Mouse (Mus musculus) midbrain, embryonic 11.5 days (tissue): Measurements from ENCODE around the gene Tfb1m. TPM values are rescaled to one million over a fixed set of nuclear protein-coding genes. Genes with fewer than 3 reads are reported as not detected.

Source experiments
- ATAC-seq: fragments of 200-750 bp; cut with Nextera tagmentation; 2 replicates; pipeline ENCODE4 v1.8.0; 2017; ENCODE audit warnings: moderate TSS enrichment, moderate library complexity; ENCODE audit not compliant: low FRiP score
- DNase-seq: peaks from one replicate; pipeline ENCODE4 v3.0.0; 2015; ENCODE audit warnings: low spot score; ENCODE audit errors: missing footprints
- H3K27ac ChIP-seq: fragments of 300-500 bp; sonication (generic); 2 replicates; pipeline ENCODE4 v1.5.1; 2014; ENCODE audit warnings: low read depth, low read length
- H3K27me3 ChIP-seq: fragments of 300-500 bp; sonication (generic); 2 replicates; pipeline ENCODE4 v1.6.1; 2014; ENCODE audit warnings: mild to moderate bottlenecking, low read length, moderate library complexity, mixed read lengths; ENCODE audit not compliant: control insufficient read depth, insufficient read depth
- H3K36me3 ChIP-seq: fragments of 300-500 bp; sonication (generic); 2 replicates; pipeline ENCODE4 v1.6.1; 2014; ENCODE audit warnings: mild to moderate bottlenecking, low read length, moderate library complexity, mixed read lengths; ENCODE audit not compliant: control insufficient read depth, insufficient read depth
- H3K4me1 ChIP-seq: fragments of 300-500 bp; sonication (generic); 2 replicates; pipeline ENCODE4 v1.6.1; 2014; ENCODE audit warnings: low read length; ENCODE audit not compliant: control insufficient read depth, insufficient read depth
- H3K4me2 ChIP-seq: fragments of 300-500 bp; sonication (generic); 2 replicates; pipeline ENCODE4 v1.6.1; 2014; ENCODE audit warnings: mild to moderate bottlenecking, moderate library complexity
- H3K4me3 ChIP-seq: fragments of 300-500 bp; sonication (generic); 2 replicates; pipeline ENCODE4 v1.5.1; 2014; ENCODE audit warnings: low read depth, low read length
- H3K9ac ChIP-seq: fragments of 300-500 bp; sonication (generic); 2 replicates; pipeline ENCODE4 v1.6.1; 2014; ENCODE audit warnings: low read length
- H3K9me3 ChIP-seq: fragments of 300-500 bp; sonication (generic); 2 replicates; pipeline ENCODE4 v1.6.1; 2016; ENCODE audit warnings: low read length; ENCODE audit not compliant: control insufficient read depth
- WGBS: fragments of 180-500 bp; shearing (Covaris S2); extraction: QIAGEN DNeasy Blood & Tissue Kit; methylation state at CpG from one replicate; pipeline ENCODE4 v1.1.7; 2014; 5-methylcytosine and 5-hydroxymethylcytosine counted together
- polyA plus RNA-seq: library from polyadenylated mRNA; unstranded; fragments of >200 nt; fragmentation: Nextera tagmentation; extraction: Ambion mirVana; gene quantifications from 2 replicates; pipeline ENCODE4 v1.2.1, GENCODE M21; 2014

Tfb1m gene
- polyA plus RNA-seq, 1 experiment from 2014 or later = 22.3 TPM

DNA sequence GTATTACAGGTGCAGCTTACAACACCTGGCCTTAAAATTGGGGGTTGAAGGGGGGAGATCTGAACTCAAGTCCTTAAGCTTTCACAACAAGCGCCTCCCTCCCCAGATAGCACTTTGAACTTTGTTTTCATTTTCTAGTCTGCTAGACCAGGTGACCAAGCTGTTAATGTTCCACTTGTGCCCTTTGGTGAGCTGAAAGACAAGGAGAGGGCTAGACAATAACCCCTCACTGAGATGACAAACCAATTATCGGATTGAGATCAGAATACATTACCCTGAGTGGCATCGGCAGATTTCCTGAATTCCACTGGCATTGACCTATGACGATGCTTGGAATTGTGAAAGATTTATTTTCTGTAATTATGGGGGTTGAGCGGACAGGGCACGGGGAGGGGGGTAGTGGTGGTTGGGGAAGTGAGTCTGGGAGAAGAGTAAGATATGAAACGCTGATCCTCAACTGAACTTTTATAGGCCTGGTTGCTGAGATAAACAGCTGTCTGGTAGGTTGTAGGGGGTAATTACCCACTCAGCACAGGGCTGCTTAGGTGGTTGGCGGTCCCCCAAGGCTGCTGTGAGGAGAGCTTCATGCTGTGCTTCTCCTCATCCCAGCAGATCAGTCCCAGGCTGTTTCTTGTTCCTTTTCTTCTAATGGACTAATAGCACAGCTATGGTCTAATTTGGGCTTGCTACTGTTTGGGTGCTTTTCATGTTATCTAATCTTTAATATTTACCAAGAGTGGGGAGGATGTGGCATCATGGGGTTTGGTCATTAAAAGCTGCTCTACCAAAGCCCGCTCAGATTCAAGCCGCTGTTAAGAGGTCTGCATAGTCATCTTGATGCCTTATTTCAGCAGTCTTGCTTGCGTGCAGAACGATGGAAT is 69.6 kb downstream of the Tfb1m start:
- ATAC-seq (no peak), DNase-seq (peak; percentile 41)
- Histone ChIP-seq H3K4me3 (no peak overlapping the region), H3K4me2 (no peak overlapping the region), H3K27me3 (no peaks in the 10 kb centered on the region), H3K4me1 (no peaks in the 10 kb centered on the region), H3K9ac (no peak overlapping the region), H3K9me3 (no peaks in the 10 kb centered on the region), H3K36me3 (no peaks in the 10 kb centered on the region), H3K27ac (no peak overlapping the region)
- 81% methylated on average over 12 of the region's 12 CpGs for WGBS

DNA sequence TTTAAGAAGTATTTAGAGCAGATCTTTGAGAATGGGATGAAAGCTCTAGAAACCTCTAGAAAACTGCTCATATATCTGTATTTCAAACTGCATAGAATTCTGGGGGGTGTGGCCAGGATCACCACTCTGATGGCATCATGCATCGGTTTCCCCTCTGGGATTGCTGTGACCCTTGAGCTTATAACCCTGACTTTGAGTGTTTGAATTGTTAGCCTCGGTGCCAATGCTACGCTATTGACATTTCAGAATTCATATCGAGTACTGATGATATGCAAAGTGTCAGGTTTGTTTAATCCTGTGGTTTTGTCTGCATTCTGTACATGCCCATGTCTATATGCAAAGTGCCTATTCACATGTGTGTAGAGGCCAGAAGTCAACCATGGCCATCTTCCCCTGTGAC is 70.4 kb downstream of the Tfb1m start:
- peak; percentile 61 for DNase-seq
- Histone ChIP-seq H3K36me3 (no peaks in the 10 kb centered on the region), H3K9ac (no peak overlapping the region), H3K9me3 (no peaks in the 10 kb centered on the region), H3K4me2 (no peak overlapping the region), H3K27me3 (no peaks in the 10 kb centered on the region), H3K4me1 (no peaks in the 10 kb centered on the region), H3K27ac (no peak overlapping the region), H3K4me3 (no peak overlapping the region)
- WGBS = 92% methylated on average over 4 of the region's 4 CpGs
- ATAC-seq = no peak

DNA sequence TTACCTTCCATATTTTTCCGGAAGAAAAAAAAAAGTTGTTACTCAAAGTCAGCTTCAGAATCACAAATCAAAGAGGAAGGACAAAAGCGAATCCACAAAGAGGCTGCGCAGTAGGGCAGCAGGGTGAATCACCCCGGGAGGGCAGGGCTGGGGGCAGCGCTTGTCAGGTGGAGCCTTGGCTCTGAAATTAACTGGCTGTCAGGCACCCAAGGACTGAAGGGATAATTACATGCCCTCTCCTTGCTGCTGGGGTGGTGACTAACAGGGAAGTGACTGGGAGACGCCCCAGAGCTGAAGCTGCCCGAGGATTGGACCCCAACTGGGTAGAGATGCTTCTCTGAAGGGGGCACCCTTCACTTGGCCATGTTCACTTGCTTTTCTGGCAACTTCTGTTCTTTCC is 71.7 kb downstream of the Tfb1m start:
- Histone ChIP-seq H3K4me3 (no peak overlapping the region), H3K27me3 (no peaks in the 10 kb centered on the region), H3K9me3 (no peaks in the 10 kb centered on the region), H3K27ac (no peak overlapping the region), H3K4me2 (no peak overlapping the region), H3K9ac (no peak overlapping the region), H3K4me1 (no peaks in the 10 kb centered on the region), H3K36me3 (no peaks in the 10 kb centered on the region)
- DNase-seq (peak; percentile 26), ATAC-seq (no peak)
- WGBS = 78% methylated on average over 7 of the region's 7 CpGs

DNA sequence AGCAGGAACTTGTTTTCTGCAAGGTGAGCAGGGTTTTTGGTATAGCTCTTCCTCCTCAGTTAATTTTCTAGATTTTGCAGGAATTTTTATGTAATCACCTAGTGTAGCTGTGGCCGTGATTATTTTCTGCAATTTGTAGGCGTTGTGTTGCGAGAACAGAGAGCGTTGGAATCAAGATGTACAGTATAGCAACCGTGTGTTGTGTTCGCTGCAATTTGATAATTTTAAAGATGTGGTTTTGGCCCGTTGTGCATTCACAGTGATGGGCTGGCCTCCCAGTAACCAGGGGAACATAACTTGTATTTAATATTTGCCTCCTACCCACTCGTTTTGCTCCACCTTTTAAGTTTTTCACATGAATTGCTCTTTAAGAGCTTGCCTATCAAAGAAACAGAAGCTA is 74.5 kb downstream of the Tfb1m start:
- WGBS = 90% methylated on average over 8 of the region's 8 CpGs
- no peak for ATAC-seq
- H3K4me2 ChIP-seq = no peak overlapping the region
- no peak overlapping the region for H3K4me3 ChIP-seq
- DNase-seq = no peak
- no peaks in the 10 kb centered on the region for H3K27me3 ChIP-seq
- no peak overlapping the region for H3K27ac ChIP-seq
- no peak overlapping the region for H3K9ac ChIP-seq
- no peaks in the 10 kb centered on the region for H3K4me1 ChIP-seq
- no peaks in the 10 kb centered on the region for H3K9me3 ChIP-seq
- H3K36me3 ChIP-seq = no peaks in the 10 kb centered on the region

DNA sequence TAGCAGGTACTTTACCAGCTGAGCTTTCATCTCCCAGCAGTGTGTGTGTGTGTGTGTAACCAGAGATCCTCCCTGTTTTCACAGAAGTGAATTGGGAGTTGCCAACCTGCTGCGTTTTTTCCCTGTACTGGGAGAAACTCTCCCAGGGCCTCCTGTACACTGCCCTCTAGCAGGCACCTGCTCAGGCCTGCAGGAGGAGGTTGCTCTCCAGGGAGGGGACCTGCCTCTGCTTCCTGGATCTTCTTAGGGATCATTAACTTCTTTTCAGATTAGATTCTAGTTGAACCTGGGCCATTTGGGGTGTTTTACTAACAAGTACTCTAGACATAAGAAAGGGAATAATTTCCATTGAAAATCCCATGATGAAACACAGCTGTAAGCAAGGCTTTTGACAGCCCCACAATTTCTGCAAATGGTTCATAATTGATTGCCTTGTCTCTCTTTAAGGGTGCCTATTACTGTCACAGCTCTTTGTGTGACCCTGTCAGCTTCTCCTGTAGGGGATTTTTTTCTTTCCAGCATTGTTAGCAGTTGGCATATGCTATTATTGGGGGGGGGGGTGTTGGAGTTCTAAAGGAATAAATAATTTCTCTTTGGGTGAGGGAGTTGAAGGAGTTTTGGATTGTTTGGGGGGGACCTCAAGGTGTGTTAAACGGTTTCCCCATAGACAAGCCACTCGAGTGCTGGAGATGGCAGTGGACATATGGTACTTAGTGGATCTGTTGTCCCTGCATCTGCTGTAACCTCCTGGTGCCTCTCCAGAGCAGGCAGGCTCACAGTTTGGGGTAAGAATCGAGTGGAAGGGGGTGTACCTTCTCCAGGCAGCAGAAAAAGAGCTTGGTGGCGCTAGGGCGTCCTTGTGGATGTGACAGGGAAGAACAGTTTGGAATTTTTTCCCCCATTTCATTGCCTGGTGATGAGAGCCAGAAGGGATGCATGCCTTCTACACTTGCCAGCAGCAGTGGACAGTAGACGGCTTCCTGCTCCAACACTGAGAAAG is 75.7 kb downstream of the Tfb1m start:
- H3K27me3 ChIP-seq = no peaks in the 10 kb centered on the region
- H3K9ac ChIP-seq = no peak overlapping the region
- ATAC-seq = no peak
- no peak overlapping the region for H3K4me2 ChIP-seq
- no peaks in the 10 kb centered on the region for H3K9me3 ChIP-seq
- DNase-seq = peak; percentile 72
- no peak overlapping the region for H3K4me3 ChIP-seq
- H3K36me3 ChIP-seq = no peaks in the 10 kb centered on the region
- 70% methylated on average over 7 of the region's 7 CpGs for WGBS
- no peak overlapping the region for H3K27ac ChIP-seq
- no peaks in the 10 kb centered on the region for H3K4me1 ChIP-seq

DNA sequence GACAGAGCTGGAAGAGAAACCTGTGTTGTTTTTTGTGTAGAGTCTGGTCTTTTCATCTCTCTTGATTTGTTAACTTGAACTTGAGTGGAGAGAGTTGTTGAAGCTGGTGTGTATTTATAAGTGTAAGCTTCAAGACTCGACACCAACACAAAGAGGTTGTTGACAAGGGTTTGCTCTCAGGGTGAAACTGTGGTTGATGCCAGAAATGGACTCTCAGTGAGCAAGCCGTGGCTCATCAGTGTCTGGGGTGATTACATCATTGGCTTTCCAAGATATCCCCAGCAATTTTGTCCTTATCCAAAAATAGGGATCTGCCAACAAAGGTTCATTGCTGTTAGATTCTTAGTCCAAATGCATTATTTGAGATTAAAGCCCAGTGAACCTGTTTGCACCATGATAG is 81.0 kb downstream of the Tfb1m start:
- Histone ChIP-seq H3K27me3 (no peaks in the 10 kb centered on the region), H3K9me3 (no peaks in the 10 kb centered on the region), H3K9ac (no peak overlapping the region), H3K36me3 (no peaks in the 10 kb centered on the region), H3K4me3 (no peak overlapping the region), H3K4me1 (no peaks in the 10 kb centered on the region), H3K4me2 (no peak overlapping the region), H3K27ac (no peak overlapping the region)
- DNase-seq (no peak), ATAC-seq (no peak)
- 87% methylated on average over 2 of the region's 2 CpGs for WGBS

DNA sequence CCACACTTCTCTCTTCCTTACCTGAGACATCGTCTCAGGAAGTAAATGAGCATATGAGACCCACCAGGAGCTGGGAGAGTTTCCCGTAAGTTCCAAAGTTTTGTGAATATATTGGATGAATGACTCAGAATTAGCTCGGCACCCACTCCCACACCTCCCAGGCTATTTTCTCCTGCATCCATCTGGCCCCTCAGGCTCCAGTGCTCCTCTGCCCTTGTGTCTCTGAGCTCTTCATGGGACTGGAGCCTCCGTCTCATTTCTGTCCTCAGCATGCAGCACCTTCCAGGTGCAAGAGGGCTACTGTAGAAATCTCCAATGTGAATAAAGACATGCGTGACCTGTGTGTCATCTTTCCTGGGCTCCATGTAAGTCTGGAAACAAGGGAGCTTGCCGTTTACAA is 85.6 kb downstream of the Tfb1m start:
- no peak for ATAC-seq
- WGBS = 84% methylated on average over 6 of the region's 6 CpGs

More for the DNA sequence above, 85.6 kb downstream of the Tfb1m start:
- H3K36me3 ChIP-seq = no peaks in the 10 kb centered on the region
- H3K4me1 ChIP-seq = peaks cover 4% of the 10 kb centered on the region; the same call in 1 of the 2 replicates
- H3K27me3 ChIP-seq = no peaks in the 10 kb centered on the region
- H3K4me2 ChIP-seq = no peak overlapping the region
- no peak for DNase-seq
- no peak overlapping the region for H3K27ac ChIP-seq
- H3K9ac ChIP-seq = no peak overlapping the region
- H3K9me3 ChIP-seq = no peaks in the 10 kb centered on the region
- H3K4me3 ChIP-seq = no peak overlapping the region
